Mouse (Mus musculus) spleen, adult 2 months (tissue): ENCODE measurements around the gene Ly6g5b.

Experiments
- CTCF ChIP-seq: fragments of 200-500 bp; IDR thresholded peaks from 2 replicates; pipeline ENCODE4 v1.5.1; 2011; ENCODE audit warnings: mild to moderate bottlenecking, inconsistent platforms; ENCODE audit not compliant: insufficient read depth, insufficient read length, insufficient replicate concordance; ENCODE audit errors: extremely low read depth
- POLR2A ChIP-seq: fragments of 200-500 bp; IDR thresholded peaks from 2 replicates; pipeline ENCODE4 v1.6.1; 2011; ENCODE audit warnings: low read depth, low read length, inconsistent platforms

GRCm38 (mm10) chr17:35102299-35102698, 12.9 kb downstream of the Ly6g5b start:
- TF ChIP-seq POLR2A (no peak), CTCF (no peak)
